Mouse (Mus musculus): Measurements from ENCODE around the gene St3gal6. TPM values are rescaled to one million over a fixed set of nuclear protein-coding genes. Genes with fewer than 3 reads are reported as not detected.
"Not testable (repeated sequence)": the region's sequence is repeated elsewhere in the genome, so short reads cannot be mapped to it uniquely, and the experiment has no call there.

Gene St3gal6
- polyA plus RNA-seq, 1 experiment from 2014 or later, result 16.8 TPM

DNA sequence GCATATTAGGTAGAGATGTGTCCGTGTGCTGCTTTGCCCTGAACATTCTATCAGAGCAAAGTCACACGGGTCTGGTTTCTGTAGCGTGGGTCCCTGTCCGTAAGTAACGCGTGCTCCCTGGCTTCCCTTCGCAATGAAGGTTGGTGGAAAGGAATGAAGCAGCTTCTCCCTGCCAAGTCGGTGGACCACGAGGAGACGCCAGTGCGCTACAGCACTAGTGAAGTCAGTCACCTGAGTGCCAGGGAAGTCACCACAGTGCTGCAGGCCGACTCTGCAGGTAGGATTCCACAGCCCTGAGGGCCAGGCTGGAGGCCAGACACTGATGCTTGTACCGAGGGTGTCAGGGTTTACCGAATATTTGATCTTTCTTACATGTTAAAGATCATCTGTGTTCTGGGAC is 60.0 kb downstream of the St3gal6 start:
- H3K4me3 ChIP-seq (ENCODE audit: low read depth, low read length), result no peak overlapping the region
- no peak overlapping the region for H3K27ac ChIP-seq (ENCODE audit: low read depth)
- ATAC-seq (no peak), DNase-seq (no peak)
- H3K9ac ChIP-seq (replicated peaks), result no peak overlapping the region
- whole genome bisulfite sequencing (ENCODE audit: insufficient replicate concordance), result 90% methylated on average over 14 of the region's 14 CpGs
- H3K27me3 ChIP-seq (ENCODE audit: insufficient read depth, low read length), result no peaks in the 10 kb centered on the region
- H3K9me3 ChIP-seq (ENCODE audit: low read length), result no peaks in the 10 kb centered on the region
- no peak overlapping the region for H3K4me2 ChIP-seq (ENCODE audit: low read depth, low read length)
- H3K4me1 ChIP-seq (ENCODE audit: insufficient read depth), result peaks cover 3% of the 10 kb centered on the region
- peaks cover 20% of the 10 kb centered on the region for H3K36me3 ChIP-seq (replicated peaks; ENCODE audit: insufficient read depth, low read length)
- 0 out of 2 replicates have a peak, but pooled peaks have one; percentile 7 for TF ChIP-seq CTCF (IDR thresholded peaks at IDR 0.05; ENCODE audit: low read depth)
- TF ChIP-seq EP300 (IDR thresholded peaks at IDR 0.05; ENCODE audit: low read depth), result no peak

DNA sequence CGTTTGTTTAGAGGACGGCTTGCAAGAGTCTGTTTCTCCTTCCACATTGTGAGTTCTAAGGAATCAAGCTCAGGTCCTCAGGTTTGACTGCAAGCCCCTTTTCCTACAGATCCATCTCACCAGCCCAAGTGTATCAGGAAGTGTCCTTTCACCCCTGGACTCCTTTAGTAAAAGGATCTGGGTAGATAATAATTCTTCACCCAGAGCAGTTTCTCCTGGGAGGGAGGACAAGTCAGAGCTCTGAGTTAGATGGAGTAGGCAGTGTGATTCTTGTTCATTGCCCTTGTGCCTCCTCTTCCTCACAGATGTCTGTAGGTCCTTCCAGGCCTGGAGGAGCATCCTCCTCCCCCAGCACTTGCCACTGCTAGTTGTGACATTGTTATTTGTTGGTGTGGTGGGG is 61.5 kb downstream of the St3gal6 start:
- H3K9ac ChIP-seq (replicated peaks), result no peak overlapping the region
- H3K9me3 ChIP-seq (ENCODE audit: low read length), result no peaks in the 10 kb centered on the region
- peaks cover 3% of the 10 kb centered on the region for H3K4me1 ChIP-seq (ENCODE audit: insufficient read depth)
- no peaks in the 10 kb centered on the region for H3K27me3 ChIP-seq (ENCODE audit: insufficient read depth, low read length)
- no peak overlapping the region for H3K4me2 ChIP-seq (ENCODE audit: low read depth, low read length)
- H3K36me3 ChIP-seq (replicated peaks; ENCODE audit: insufficient read depth, low read length), result peaks cover 17% of the 10 kb centered on the region
- H3K4me3 ChIP-seq (ENCODE audit: low read depth, low read length), result no peak overlapping the region
- TF ChIP-seq EP300 (IDR thresholded peaks at IDR 0.05; ENCODE audit: low read depth), result no peak
- TF ChIP-seq CTCF (IDR thresholded peaks at IDR 0.05; ENCODE audit: low read depth), result no peak
- no peak overlapping the region for H3K27ac ChIP-seq (ENCODE audit: low read depth)
- DNase-seq, result no peak
- ATAC-seq, result no peak
- 83% methylated on average over 2 of the region's 2 CpGs for WGBS (ENCODE audit: insufficient replicate concordance)

DNA sequence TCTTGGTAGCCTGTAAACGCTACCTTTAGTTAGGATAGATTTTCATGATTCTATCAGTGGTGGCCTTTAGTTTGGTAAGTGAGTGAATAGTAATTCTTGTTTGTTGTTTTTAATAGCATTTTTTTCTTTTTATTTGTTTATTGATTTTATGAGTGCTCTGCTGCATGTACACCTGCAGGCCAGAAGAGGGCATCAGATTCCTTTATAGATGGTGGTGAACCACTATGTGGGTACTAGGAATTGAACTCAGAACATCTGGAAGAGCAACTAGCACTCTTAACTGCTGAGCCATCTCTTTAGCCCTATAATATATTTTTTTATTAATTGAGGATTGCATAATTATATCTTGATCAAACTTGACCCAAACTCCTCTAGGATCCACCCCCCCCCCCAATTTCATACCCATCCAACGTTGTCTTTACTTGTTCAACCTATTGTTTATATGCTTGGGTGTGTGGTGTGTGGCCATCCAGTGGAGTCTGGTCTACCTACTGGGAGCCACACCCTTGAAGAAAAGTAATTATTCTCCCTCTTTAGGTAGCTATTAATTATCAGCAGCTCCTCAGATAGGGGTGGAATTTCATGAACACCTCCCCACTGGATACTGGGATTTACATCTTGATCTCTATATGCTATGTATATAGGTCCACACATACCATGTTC is 62.1 kb downstream of the St3gal6 start:
- H3K27ac ChIP-seq (ENCODE audit: low read depth), result no peak overlapping the region
- H3K9ac ChIP-seq (replicated peaks), result no peak overlapping the region
- no peaks in the 10 kb centered on the region for H3K9me3 ChIP-seq (ENCODE audit: low read length)
- no peaks in the 10 kb centered on the region for H3K27me3 ChIP-seq (ENCODE audit: insufficient read depth, low read length)
- peaks cover 13% of the 10 kb centered on the region; the same call in 1 of the 2 replicates for H3K36me3 ChIP-seq (replicated peaks; ENCODE audit: insufficient read depth, low read length)
- H3K4me1 ChIP-seq (ENCODE audit: insufficient read depth), result peaks cover 8% of the 10 kb centered on the region
- WGBS (ENCODE audit: insufficient replicate concordance), result 81% methylated on average over 2 of the region's 2 CpGs
- TF ChIP-seq CTCF (IDR thresholded peaks at IDR 0.05; ENCODE audit: low read depth), result peak; percentile 75
- no peak for TF ChIP-seq EP300 (IDR thresholded peaks at IDR 0.05; ENCODE audit: low read depth)
- no peak overlapping the region for H3K4me3 ChIP-seq (ENCODE audit: low read depth, low read length)
- no peak overlapping the region for H3K4me2 ChIP-seq (ENCODE audit: low read depth, low read length)
- ATAC-seq (peak; percentile 48; the same call in 1 of the 2 replicates), DNase-seq (no peak)

DNA sequence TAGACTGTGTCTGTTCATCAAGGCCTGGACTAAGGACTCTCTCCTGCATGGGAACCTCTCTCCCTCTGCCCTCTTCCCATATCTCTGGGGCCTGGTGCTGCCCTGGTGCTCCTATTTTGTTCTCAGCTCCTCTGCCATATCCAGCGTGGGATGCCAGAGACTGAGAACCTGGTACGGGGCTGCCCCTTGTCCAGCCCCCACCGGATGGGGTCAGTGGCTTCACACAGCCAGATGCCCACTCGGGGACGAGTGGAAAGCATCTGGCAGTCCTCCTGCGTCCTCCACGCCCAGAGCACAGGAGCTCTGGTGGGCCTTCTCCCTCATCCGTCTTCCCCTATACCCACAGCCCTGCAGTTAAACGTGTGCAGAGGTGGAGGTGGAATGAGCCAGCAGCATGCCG is 63.7 kb downstream of the St3gal6 start:
- Histone ChIP-seq H3K4me2 (ENCODE audit: low read depth, low read length) (no peak overlapping the region), H3K27me3 (ENCODE audit: insufficient read depth, low read length) (no peaks in the 10 kb centered on the region), H3K4me3 (ENCODE audit: low read depth, low read length) (no peak overlapping the region), H3K9me3 (ENCODE audit: low read length) (no peaks in the 10 kb centered on the region), H3K27ac (ENCODE audit: low read depth) (no peak overlapping the region), H3K9ac (replicated peaks) (no peak overlapping the region), H3K36me3 (replicated peaks; ENCODE audit: insufficient read depth, low read length) (peaks cover 4% of the 10 kb centered on the region; the same call in 1 of the 2 replicates), H3K4me1 (ENCODE audit: insufficient read depth) (peaks cover 9% of the 10 kb centered on the region)
- DNase-seq, result no peak
- no peak for ATAC-seq
- 87% methylated on average over 10 of the region's 10 CpGs for WGBS (ENCODE audit: insufficient replicate concordance)
- TF ChIP-seq EP300 (IDR thresholded peaks at IDR 0.05; ENCODE audit: low read depth) (no peak), CTCF (IDR thresholded peaks at IDR 0.05; ENCODE audit: low read depth) (no peak)

DNA sequence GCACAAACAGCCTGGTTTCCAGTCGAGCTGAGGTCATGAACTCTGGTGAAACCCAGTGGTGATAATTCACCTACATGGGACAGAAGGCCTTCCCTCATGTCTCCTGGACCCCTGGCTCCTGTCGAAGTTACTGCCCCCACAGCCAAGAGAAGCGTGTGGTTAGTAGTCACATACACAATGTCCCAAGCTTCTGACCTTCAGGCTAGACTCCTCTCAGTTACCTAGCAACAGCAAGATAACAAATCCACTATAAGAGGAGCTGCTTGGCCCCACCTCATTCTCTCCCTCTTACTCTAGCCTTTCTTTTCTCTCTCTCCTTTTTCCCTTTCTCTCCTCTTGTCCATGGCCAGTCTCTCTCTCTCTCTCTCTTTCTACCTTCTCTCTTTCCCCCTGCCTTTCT is 64.1 kb downstream of the St3gal6 start:
- 29% methylated on average over 3 of the region's 3 CpGs for WGBS (ENCODE audit: insufficient replicate concordance)
- H3K9ac ChIP-seq (replicated peaks); H3K4me2 ChIP-seq (ENCODE audit: low read depth, low read length); ATAC-seq; H3K9me3 ChIP-seq (ENCODE audit: low read length); H3K27ac ChIP-seq (ENCODE audit: low read depth); DNase-seq; H3K27me3 ChIP-seq (ENCODE audit: insufficient read depth, low read length); H3K36me3 ChIP-seq (replicated peaks; ENCODE audit: insufficient read depth, low read length); H3K4me1 ChIP-seq (ENCODE audit: insufficient read depth); H3K4me3 ChIP-seq (ENCODE audit: low read depth, low read length): not testable (repeated sequence)

DNA sequence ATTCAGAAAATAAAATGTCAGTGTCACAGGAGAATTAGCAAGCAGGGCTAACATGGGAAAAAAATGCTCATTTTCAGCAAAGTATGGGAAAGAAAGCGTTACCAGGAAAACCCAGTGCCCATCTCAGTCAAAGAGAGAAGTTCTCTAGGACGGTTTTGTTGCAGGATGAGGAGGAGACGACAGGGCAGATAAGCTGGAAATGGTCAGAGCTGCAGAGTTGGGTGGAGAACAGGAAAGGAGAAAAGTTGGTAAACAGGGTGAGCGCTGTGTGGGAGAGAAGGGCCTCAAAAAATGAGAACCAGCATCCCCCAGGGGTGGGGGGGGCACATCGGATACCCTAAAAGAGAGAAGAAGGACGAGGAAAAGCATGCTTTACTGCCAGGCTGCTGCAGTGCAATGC is 67.1 kb downstream of the St3gal6 start:
- 34% methylated on average over 6 of the region's 6 CpGs for WGBS (ENCODE audit: insufficient replicate concordance)
- Histone ChIP-seq H3K27me3 (ENCODE audit: insufficient read depth, low read length) (no peaks in the 10 kb centered on the region), H3K4me3 (ENCODE audit: low read depth, low read length) (no peak overlapping the region), H3K36me3 (replicated peaks; ENCODE audit: insufficient read depth, low read length) (no peaks in the 10 kb centered on the region), H3K9ac (replicated peaks) (peak overlapping the region; percentile 30; the same call in 1 of the 2 replicates), H3K27ac (ENCODE audit: low read depth) (peak overlapping the region; percentile 44), H3K9me3 (ENCODE audit: low read length) (no peaks in the 10 kb centered on the region), H3K4me2 (ENCODE audit: low read depth, low read length) (peak overlapping the region; percentile 16), H3K4me1 (ENCODE audit: insufficient read depth) (peaks cover 25% of the 10 kb centered on the region)
- no peak for ATAC-seq
- TF ChIP-seq CTCF (IDR thresholded peaks at IDR 0.05; ENCODE audit: low read depth) (no peak), EP300 (IDR thresholded peaks at IDR 0.05; ENCODE audit: low read depth) (no peak)
- DNase-seq, result no peak
